In genomic region chr5:86359412-86359985, GRCm38 (mm10) we compare ENCODE assay signal across 40 mouse cellular contexts. TPM values are rescaled to one million over a fixed set of nuclear protein-coding genes. Genes with fewer than 3 reads are reported as not detected.
DNase-seq lines count a peak whose midpoint lies in the region; ATAC-seq and TF ChIP-seq lines count a peak whose summit lies in the region.
"Had no signal": no experiment of that assay in that cellular context is flagged by ENCODE, and none has a peak within 500 bp of the region (broad histone marks: within the 10 kb centered on the region; RNA-seq: fewer than 3 reads in every experiment).

No protein-coding gene starts in this region.

- 53% methylated on average over 4 of the region's 4 CpGs for WGBS in hindbrain, postnatal 0 days
- 59% methylated on average over 4 of the region's 4 CpGs for WGBS in hindbrain, embryonic 16.5 days

- H3K9ac ChIP-seq in hindbrain, postnatal 0 days (replicated peaks; ENCODE audit: low read length): no peak overlapping the region
- H3K9ac ChIP-seq in hindbrain, embryonic 16.5 days (ENCODE audit: low read depth, low read length): no peak overlapping the region
- H3K9ac ChIP-seq: embryonic facial prominence, embryonic 13.5 days; heart, embryonic 13.5 days; hindbrain, embryonic 14.5 days; liver, embryonic 12.5 days; liver, postnatal 0 days; midbrain, embryonic 12.5 days had no signal

- DNase-seq in hindbrain, postnatal 0 days (ENCODE audit: low spot score): peak; percentile 17
- peak; percentile 14 to 22 for DNase-seq in cerebellum, adult 18-20 months
- peak; percentile 4 to 43 for DNase-seq in cerebellum, postnatal 10 days
- peak; percentile 97 for DNase-seq in retina, postnatal 1 day
- DNase-seq in right cerebral cortex, adult 2 months (ENCODE audit: low spot score in 2 of 2): no peak
- no peak for DNase-seq in neural tube, embryonic 10.5 days (ENCODE audit: extremely low spot score, low spot score)
- DNase-seq in adrenal gland, postnatal 10 days: no peak
- DNase-seq: adrenal gland, adult 2 months; embryo, embryonic 11 days; gastrocnemius, adult 2 months; gastrocnemius, postnatal 36 days; heart, postnatal 10 days; kidney, adult 2 months; kidney, postnatal 4 days; left cerebral cortex, postnatal 4 days; liver, postnatal 0 days; lung, postnatal 4 days; thymus, postnatal 4 days had no signal

- peak; percentile 51 for ATAC-seq in hindbrain, postnatal 0 days
- ATAC-seq in hindbrain, embryonic 16.5 days: no peak
- ATAC-seq: forebrain, embryonic 16.5 days; liver, embryonic 12.5 days; liver, postnatal 0 days had no signal

- H3K9me3 ChIP-seq in hindbrain, postnatal 0 days (ENCODE audit: low read length): no peaks in the 10 kb centered on the region
- H3K9me3 ChIP-seq in hindbrain, embryonic 16.5 days (ENCODE audit: control insufficient read depth, low read length): no peaks in the 10 kb centered on the region
- H3K9me3 ChIP-seq: embryonic facial prominence, embryonic 13.5 days; heart, embryonic 13.5 days; liver, embryonic 12.5 days; megakaryocyte, embryonic 14.5 days; midbrain, embryonic 12.5 days had no signal

- H3K27ac ChIP-seq in hindbrain, postnatal 0 days: no peak overlapping the region
- H3K27ac ChIP-seq in hindbrain, embryonic 16.5 days (ENCODE audit: low read depth, low read length): no peak overlapping the region
- H3K27ac ChIP-seq: embryonic facial prominence, embryonic 13.5 days; gastrocnemius, adult 2 months; heart, embryonic 13.5 days; hindbrain, embryonic 14.5 days; liver, embryonic 12.5 days; midbrain, embryonic 12.5 days had no signal

- H3K4me2 ChIP-seq in hindbrain, postnatal 0 days (ENCODE audit: low read depth, low read length): no peak overlapping the region
- no peak overlapping the region for H3K4me2 ChIP-seq in hindbrain, embryonic 16.5 days (ENCODE audit: low read length)
- H3K4me2 ChIP-seq: embryonic facial prominence, embryonic 13.5 days; heart, embryonic 13.5 days; hindbrain, embryonic 14.5 days; liver, embryonic 12.5 days; midbrain, embryonic 12.5 days had no signal

- H3K4me1 ChIP-seq in hindbrain, postnatal 0 days (ENCODE audit: insufficient read depth, low read length): no peaks in the 10 kb centered on the region
- no peaks in the 10 kb centered on the region for H3K4me1 ChIP-seq in hindbrain, embryonic 16.5 days (ENCODE audit: control insufficient read depth, insufficient read depth, low read depth, low read length)
- H3K4me1 ChIP-seq: embryonic facial prominence, embryonic 13.5 days; heart, embryonic 13.5 days; liver, embryonic 12.5 days; megakaryocyte, embryonic 14.5 days; midbrain, embryonic 12.5 days had no signal

- no peaks in the 10 kb centered on the region for H3K36me3 ChIP-seq in hindbrain, postnatal 0 days (ENCODE audit: insufficient read depth, low read length)
- H3K36me3 ChIP-seq in hindbrain, embryonic 16.5 days (ENCODE audit: control insufficient read depth, insufficient read depth, low read length): no peaks in the 10 kb centered on the region
- H3K36me3 ChIP-seq: embryonic facial prominence, embryonic 13.5 days; heart, embryonic 13.5 days; liver, embryonic 12.5 days; midbrain, embryonic 12.5 days had no signal

- H3K4me3 ChIP-seq in hindbrain, postnatal 0 days (ENCODE audit: low read length): no peak overlapping the region
- H3K4me3 ChIP-seq in hindbrain, embryonic 16.5 days (ENCODE audit: low read length): no peak overlapping the region
- H3K4me3 ChIP-seq: embryonic facial prominence, embryonic 13.5 days; erythroblast, embryonic 14.5 days; gastrocnemius, adult 2 months; heart, embryonic 13.5 days; liver, embryonic 12.5 days; megakaryocyte, embryonic 14.5 days; midbrain, embryonic 12.5 days had no signal

- no peaks in the 10 kb centered on the region for H3K27me3 ChIP-seq in hindbrain, postnatal 0 days (ENCODE audit: insufficient read depth, low read length)
- H3K27me3 ChIP-seq in hindbrain, embryonic 16.5 days (replicated peaks; ENCODE audit: control insufficient read depth, insufficient read depth, low read length): no peaks in the 10 kb centered on the region
- H3K27me3 ChIP-seq: embryonic facial prominence, embryonic 13.5 days; heart, embryonic 13.5 days; liver, embryonic 12.5 days; megakaryocyte, embryonic 14.5 days; midbrain, embryonic 12.5 days had no signal

- no peak for TF ChIP-seq CTCF in hindbrain, postnatal 0 days (IDR thresholded peaks at IDR 0.05; ENCODE audit: low read depth)

RNA-seq across cellular contexts. Expression of gene Tmprss11d, which starts 13.7 kb away (rescaled TPM):
- 0.21 TPM in 1 of 2 replicates, not detected in the other for total RNA-seq in hindbrain, postnatal 0 days (2014; rRNA removed)
- polyA plus RNA-seq in hindbrain, postnatal 0 days (2015; fragmentation: Nextera tagmentation; extraction: Ambion mirVana): 0.08 TPM in 1 of 2 replicates, not detected in the other
- not detected in 2 replicates for polyA plus RNA-seq in hindbrain, embryonic 16.5 days (2015; fragmentation: Nextera tagmentation; extraction: Ambion mirVana)
- total RNA-seq in adrenal gland, postnatal 10 days (2021): not detected
- total RNA-seq: adrenal gland, adult 2 months; adrenal gland, postnatal 4 days; gastrocnemius, adult 2 months; gastrocnemius, postnatal 36 days; heart, adult 8-10 months; heart, postnatal 10 days; hematopoietic stem cell, adult 5-6 weeks; layer of hippocampus, adult 8-10 months; layer of hippocampus, postnatal 25 days; left cerebral cortex, postnatal 4 days; MEL; neutrophil, adult 5-6 weeks had no signal
- polyA plus RNA-seq: adrenal gland, adult 2 months; erythroblast, embryonic 14.5 days; forebrain, embryonic 11.5 days; forebrain, embryonic 16.5 days; heart, embryonic 13.5 days; hindbrain, embryonic 14.5 days; intestine, embryonic 14.5 days; kidney, embryonic 16.5 days; limb, embryonic 14.5 days; liver, embryonic 12.5 days; liver, postnatal 0 days; lung, embryonic 16.5 days; midbrain, embryonic 12.5 days; neural tube, embryonic 11.5 days had no signal

Comparison
In these comparisons a context has a peak if more than half of its experiments do, and no peak if none do; other contexts are left out.
1. DNase-seq: peak in hindbrain, postnatal 0 days (single experiment), cerebellum, adult 18-20 months (2 of 2), cerebellum, postnatal 10 days (2 of 2) and retina, postnatal 1 day (single experiment); none in right cerebral cortex, adult 2 months (0 of 2), neural tube, embryonic 10.5 days (single experiment) and adrenal gland, postnatal 10 days (single experiment).